Mouse (Mus musculus) liver, adult 2 months (tissue): ENCODE measurements around the gene Meis3. TPM values are rescaled to one million over a fixed set of nuclear protein-coding genes. Genes with fewer than 3 reads are reported as not detected.
A peak's percentile ranks its signal among the peaks of the same experiment; 100 is the strongest.

Experiments used
- DNase-seq: peaks from one replicate; pipeline ENCODE4 v3.0.0-alpha.2; 2011; ENCODE audit warnings: low read depth, low spot score; ENCODE audit errors: extremely low read depth
- H3K27ac ChIP-seq: fragments of 200-500 bp; replicated peaks from 2 replicates; pipeline ENCODE4 v1.5.1; 2012; ENCODE audit warnings: low read depth, mild to moderate bottlenecking, control low read depth, inconsistent platforms, low read length; ENCODE audit not compliant: insufficient read depth
- H3K27me3 ChIP-seq: fragments of 200-500 bp; 2 replicates; pipeline ENCODE4 v1.6.1; 2012; ENCODE audit warnings: mild to moderate bottlenecking, moderate library complexity, low read length, inconsistent platforms; ENCODE audit not compliant: control insufficient read depth, insufficient read depth
- H3K36me3 ChIP-seq: fragments of 200-500 bp; 2 replicates; pipeline ENCODE4 v1.6.1; 2012; ENCODE audit warnings: low read length, inconsistent platforms; ENCODE audit not compliant: control insufficient read depth, insufficient read depth
- H3K4me1 ChIP-seq: fragments of 200-500 bp; 2 replicates; pipeline ENCODE4 v1.6.1; 2011; ENCODE audit warnings: low read length; ENCODE audit not compliant: control insufficient read depth, insufficient read depth
- H3K4me3 ChIP-seq: fragments of 200-500 bp; 2 replicates; pipeline ENCODE4 v1.5.1; 2011; ENCODE audit warnings: low read depth, mild to moderate bottlenecking, control low read depth, low read length, moderate library complexity; ENCODE audit not compliant: insufficient read depth
- H3K79me2 ChIP-seq: fragments of 200-500 bp; 2 replicates; pipeline ENCODE4 v1.6.1; 2012; ENCODE audit warnings: inconsistent platforms, mild to moderate bottlenecking, low read length, moderate library complexity; ENCODE audit not compliant: control insufficient read depth, insufficient read depth
- H3K9ac ChIP-seq: fragments of 200-500 bp; 2 replicates; pipeline ENCODE4 v1.6.1; 2012; ENCODE audit warnings: low read depth, mild to moderate bottlenecking, control low read depth, inconsistent platforms, low read length
- CTCF ChIP-seq: fragments of 200-500 bp; IDR thresholded peaks from 2 replicates; pipeline ENCODE4 v1.5.1; 2011; ENCODE audit warnings: low read depth, low read length, control low read depth
- POLR2A ChIP-seq: fragments of 200-500 bp; IDR thresholded peaks from 2 replicates; pipeline ENCODE4 v1.6.1; 2011; ENCODE audit warnings: low read length, control low read depth; ENCODE audit not compliant: insufficient read depth; ENCODE audit errors: extremely low read depth
- WGBS: fragments of 180-500 bp; shearing (Covaris S2); methylation state at CpG from one replicate; pipeline ENCODE4 v1.1.7; 2018; 5-methylcytosine and 5-hydroxymethylcytosine counted together
- polyA plus RNA-seq: library from polyadenylated mRNA; depleted of rRNA; stranded (reverse); fragments of >200 nt; gene quantifications from 2 replicates; pipeline ENCODE4 v1.2.3, GENCODE M21; 2012; rRNA removed
- total RNA-seq: library from RNA; depleted of rRNA; stranded (reverse); fragments of >200 nt; gene quantifications from 2 replicates; pipeline ENCODE4 v1.2.3, GENCODE M21; 2014; rRNA removed

Gene Meis3
- total RNA-seq (0.46 and 0.94 TPM in 2 replicates), polyA plus RNA-seq (0.87 and 2.0 TPM in 2 replicates)

GRCm38 (mm10) chr7:16174597-16175541 is at the start of gene Meis3:
Meis3 (plus strand) TSS chr7:16175090.
- peaks cover 10% of the 10 kb centered on the region for H3K27me3 ChIP-seq
- TF ChIP-seq CTCF (peak; percentile 26; the same call in 1 of the 2 replicates), POLR2A (no peak)

DNA sequence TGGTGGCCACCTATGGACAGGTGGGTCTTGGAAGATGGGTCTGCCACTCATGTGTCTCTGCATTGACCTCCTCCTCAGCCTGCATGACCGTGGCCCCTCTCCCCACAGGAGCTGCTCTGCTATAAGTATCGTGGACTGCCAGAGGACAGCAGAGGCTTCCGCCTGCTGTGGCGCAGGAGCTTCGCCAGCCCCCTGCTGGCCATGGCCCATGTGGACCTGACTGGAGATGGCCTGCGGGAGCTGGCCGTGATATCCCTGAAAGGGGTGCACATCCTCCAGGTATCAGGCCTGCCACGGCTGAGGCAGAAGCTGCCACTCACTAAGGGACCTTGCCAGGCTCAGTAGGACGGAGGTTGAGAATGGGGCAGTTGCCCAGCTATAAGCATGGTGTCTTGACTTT is 49.1 kb upstream of the Meis3 start:
- H3K4me1 ChIP-seq: peaks cover 2% of the 10 kb centered on the region
- no peak overlapping the region for H3K27ac ChIP-seq
- TF ChIP-seq POLR2A: no peak
- TF ChIP-seq CTCF: no peak
- H3K79me2 ChIP-seq: no peaks in the 10 kb centered on the region
- no peaks in the 10 kb centered on the region for H3K36me3 ChIP-seq
- H3K9ac ChIP-seq: no peak overlapping the region
- no peak overlapping the region for H3K4me3 ChIP-seq
- peaks cover 5% of the 10 kb centered on the region; the same call in 1 of the 2 replicates for H3K27me3 ChIP-seq
- 86% methylated on average over 9 of the region's 9 CpGs for WGBS
- DNase-seq: no peak

More at GRCm38 (mm10) chr7:16174597-16175541, at the start of gene Meis3:
- no peaks in the 10 kb centered on the region for H3K36me3 ChIP-seq
- WGBS: 4% methylated on average over 42 of the region's 42 CpGs
- H3K9ac ChIP-seq: peak within 1 kb of the TSS; percentile 85
- H3K4me3 ChIP-seq: peak within 1 kb of the TSS; percentile 77
- H3K4me1 ChIP-seq: no peaks in the 10 kb centered on the region
- no peak within 1 kb of the TSS for H3K27ac ChIP-seq
- no peak for DNase-seq
- no peaks in the 10 kb centered on the region for H3K79me2 ChIP-seq

GRCm38 (mm10) chr7:16128344-16128743 is 46.5 kb upstream of the Meis3 start:
- no peaks in the 10 kb centered on the region for H3K79me2 ChIP-seq
- no peak overlapping the region for H3K27ac ChIP-seq
- no peak for TF ChIP-seq POLR2A
- no peak for TF ChIP-seq CTCF
- no peaks in the 10 kb centered on the region for H3K36me3 ChIP-seq
- peaks cover 5% of the 10 kb centered on the region; the same call in 1 of the 2 replicates for H3K27me3 ChIP-seq
- no peak for DNase-seq
- no peak overlapping the region for H3K9ac ChIP-seq
- no peak overlapping the region for H3K4me3 ChIP-seq
- H3K4me1 ChIP-seq: peaks cover 2% of the 10 kb centered on the region
- 84% methylated on average over 6 of the region's 6 CpGs for WGBS

DNA sequence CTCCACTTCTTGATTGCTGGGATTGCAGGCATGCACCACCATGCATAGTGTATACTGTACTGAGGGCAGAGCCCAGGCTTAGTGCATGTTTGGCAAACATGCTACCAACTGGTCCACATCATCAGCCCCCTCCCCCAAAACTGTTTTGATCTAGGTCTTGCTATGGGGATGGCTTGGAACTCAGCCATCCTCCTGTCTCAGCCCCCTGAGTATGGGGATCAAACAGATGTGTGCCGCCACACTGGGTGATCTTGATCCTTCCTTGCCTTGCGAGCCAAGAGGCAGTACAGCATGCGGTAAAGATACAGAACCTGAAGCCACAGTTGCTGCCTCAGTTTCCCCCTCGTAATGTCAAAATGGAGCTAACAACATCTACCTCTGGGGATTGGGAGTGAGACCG is 46.0 kb upstream of the Meis3 start:
- peaks cover 5% of the 10 kb centered on the region; the same call in 1 of the 2 replicates for H3K27me3 ChIP-seq
- H3K36me3 ChIP-seq: no peaks in the 10 kb centered on the region
- TF ChIP-seq POLR2A (no peak), CTCF (no peak)
- H3K4me3 ChIP-seq: no peak overlapping the region
- peaks cover 2% of the 10 kb centered on the region for H3K4me1 ChIP-seq
- H3K9ac ChIP-seq: no peak overlapping the region
- H3K79me2 ChIP-seq: no peaks in the 10 kb centered on the region
- WGBS: 80% methylated on average over 5 of the region's 5 CpGs
- no peak overlapping the region for H3K27ac ChIP-seq
- no peak for DNase-seq

DNA sequence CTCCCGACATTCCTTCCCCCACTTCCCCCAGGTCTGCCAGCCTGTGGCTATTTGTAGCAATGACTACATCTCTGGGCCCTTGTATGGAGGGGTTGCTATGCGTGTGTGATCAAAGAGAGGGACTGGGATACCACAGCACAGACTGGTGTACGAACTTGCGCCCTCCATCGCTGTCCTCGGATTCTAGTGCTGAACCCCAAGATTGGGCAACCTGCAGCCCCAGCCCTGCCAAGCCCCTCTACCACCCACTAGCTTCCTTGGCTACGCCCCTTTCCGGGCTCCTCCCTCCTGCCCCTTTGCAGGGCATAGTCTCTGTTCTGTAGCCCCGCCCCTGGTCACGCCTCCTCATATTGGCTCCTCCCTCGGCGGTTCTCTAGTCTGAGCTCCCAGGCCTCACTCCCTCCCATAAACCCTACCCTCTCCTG is 45.5 kb upstream of the Meis3 start, which contains the start of gene Slc8a2:
Gene Slc8a2 (plus strand): TSS at position 406 of the 425 bp plus-strand sequence.
- DNase-seq: no peak
- 10% methylated on average over 12 of the region's 12 CpGs for WGBS
- no peaks in the 10 kb centered on the region for H3K79me2 ChIP-seq
- no peak within 1 kb of the TSS for H3K4me3 ChIP-seq
- TF ChIP-seq CTCF: no peak
- TF ChIP-seq POLR2A: no peak
- H3K27ac ChIP-seq: no peak within 1 kb of the TSS
- no peaks in the 10 kb centered on the region for H3K36me3 ChIP-seq
- no peak within 1 kb of the TSS for H3K9ac ChIP-seq
- peaks cover 2% of the 10 kb centered on the region for H3K4me1 ChIP-seq
- H3K27me3 ChIP-seq: peaks cover 5% of the 10 kb centered on the region; the same call in 1 of the 2 replicates
